Mouse (Mus musculus) ES-Bruce4 (cell line): Measurements from ENCODE around the gene 2310061I04Rik. TPM values are rescaled to one million over a fixed set of nuclear protein-coding genes. Genes with fewer than 3 reads are reported as not detected.
A peak's percentile ranks its signal among the peaks of the same experiment; 100 is the strongest.

Source experiments
- H3K27ac ChIP-seq: 2 replicates; pipeline ENCODE4 v1.5.1; 2012; ENCODE audit warnings: low read length, inconsistent platforms; ENCODE audit not compliant: insufficient read depth
- H3K27me3 ChIP-seq: 2 replicates; pipeline ENCODE4 v1.6.1; 2012; ENCODE audit warnings: mild to moderate bottlenecking, low read length, inconsistent platforms; ENCODE audit not compliant: control insufficient read depth, poor library complexity, insufficient read depth, severe bottlenecking
- H3K36me3 ChIP-seq: 2 replicates; pipeline ENCODE4 v1.6.1; 2012; ENCODE audit warnings: inconsistent platforms, mild to moderate bottlenecking, low read length, moderate library complexity; ENCODE audit not compliant: control insufficient read depth, poor library complexity, insufficient read depth, severe bottlenecking
- H3K4me1 ChIP-seq: one replicate; pipeline ENCODE4 v1.8.1; 2011; ENCODE audit warnings: low read length; ENCODE audit not compliant: control insufficient read depth, insufficient read depth
- H3K4me3 ChIP-seq: 2 replicates; pipeline ENCODE4 v1.5.1; 2011; ENCODE audit warnings: low read depth, mild to moderate bottlenecking, low read length
- H3K9ac ChIP-seq: 2 replicates; pipeline ENCODE4 v1.6.1; 2012; ENCODE audit warnings: low read depth, mild to moderate bottlenecking, inconsistent platforms; ENCODE audit not compliant: poor library complexity, severe bottlenecking
- H3K9me3 ChIP-seq: replicated peaks from 2 replicates; pipeline ENCODE4 v1.6.1; 2012; ENCODE audit warnings: mild to moderate bottlenecking, low read length, inconsistent platforms; ENCODE audit not compliant: control insufficient read depth, poor library complexity, insufficient read depth, severe bottlenecking
- CTCF ChIP-seq: IDR thresholded peaks from one replicate; pipeline ENCODE4 v1.8.1; 2011; ENCODE audit warnings: low read depth, low read length
- EP300 ChIP-seq: IDR thresholded peaks from 2 replicates; pipeline ENCODE4 v1.6.1; 2011; ENCODE audit warnings: low read depth, low read length; ENCODE audit not compliant: insufficient read depth
- POLR2A ChIP-seq: IDR thresholded peaks from one replicate; pipeline ENCODE4 v1.8.1; 2011; ENCODE audit warnings: low read length; ENCODE audit not compliant: insufficient read depth
- polyA plus RNA-seq: library from polyadenylated mRNA; stranded (reverse); fragments of >200 nt; gene quantifications from 2 replicates; pipeline ENCODE4 v1.2.4, GENCODE M21; 2011; ENCODE audit warnings: low read depth; ENCODE audit not compliant: missing spikeins, insufficient read depth, insufficient read length

2310061I04Rik gene
- polyA plus RNA-seq, 1 experiment = 58.9 TPM

DNA sequence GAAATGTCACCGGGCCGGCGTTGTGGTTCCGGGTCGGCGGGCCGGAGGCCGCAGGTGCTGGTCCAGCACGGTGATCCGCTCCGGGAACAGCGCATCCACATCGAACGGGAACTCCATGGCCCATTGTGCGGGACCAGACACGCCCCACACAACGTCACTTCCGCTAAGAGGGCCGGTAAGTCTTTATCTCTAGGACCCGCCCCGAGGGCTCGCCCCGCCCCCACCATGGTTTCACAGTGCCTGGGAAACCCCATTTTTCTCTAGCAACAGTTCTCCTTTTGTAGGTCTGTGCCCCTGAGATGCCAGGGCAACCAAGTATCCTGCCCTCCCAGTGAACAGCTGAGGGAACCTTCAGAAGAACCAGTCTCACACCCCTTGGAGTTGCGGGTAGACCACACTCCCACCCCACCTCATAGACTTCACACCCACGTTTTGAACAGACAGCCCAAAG lies 12.7 kb upstream of the 2310061I04Rik start, which contains the start of gene Atat1:
Gene Atat1 (minus strand): TSS at position 157 of the 451 bp plus-strand sequence.
- Histone ChIP-seq H3K27ac (no peak within 1 kb of the TSS; the same call in 1 of the 2 replicates), H3K36me3 (peaks cover 37% of the 10 kb centered on the region), H3K4me1 (no peaks in the 10 kb centered on the region), H3K9me3 (no peaks in the 10 kb centered on the region), H3K9ac (peak within 1 kb of the TSS; percentile 66), H3K27me3 (no peaks in the 10 kb centered on the region), H3K4me3 (peak within 1 kb of the TSS; percentile 83)
- no peak for TF ChIP-seq CTCF
- peak; percentile 68 for TF ChIP-seq POLR2A

DNA sequence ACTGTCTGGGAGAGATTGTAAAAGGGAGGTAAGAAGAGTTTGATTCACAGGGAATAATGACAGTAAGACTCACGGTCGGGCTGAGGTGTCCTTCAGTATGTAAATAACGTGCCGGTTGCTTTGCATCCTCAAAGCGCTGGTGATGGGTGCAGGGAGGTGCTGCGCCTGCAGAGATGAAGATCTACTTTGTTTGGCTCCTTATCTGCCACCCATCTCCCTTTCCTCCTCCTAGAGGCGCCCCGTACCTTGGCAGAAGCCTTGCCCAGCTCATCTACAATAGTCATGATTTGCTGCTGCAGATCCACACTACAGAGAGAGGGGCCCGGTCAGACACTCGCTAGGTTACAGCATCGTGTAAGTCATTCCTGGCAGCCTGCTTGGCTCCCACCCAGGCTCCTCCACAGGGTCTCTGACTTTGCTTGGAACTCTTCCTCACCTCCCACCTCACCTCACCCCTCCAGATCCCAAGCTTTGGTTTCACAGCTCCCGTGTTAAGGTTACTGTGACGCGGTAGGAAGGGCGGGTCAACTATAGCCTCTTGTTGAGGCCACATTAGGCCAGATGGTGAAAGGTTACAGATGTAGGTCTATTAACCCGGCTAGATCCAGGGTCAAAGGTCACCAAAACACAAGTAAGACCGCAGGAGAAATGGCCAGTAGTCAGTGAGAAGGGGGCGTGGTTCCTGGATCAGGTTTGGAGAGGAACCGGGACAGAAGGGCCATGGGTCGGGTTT lies 12.1 kb upstream of the 2310061I04Rik start:
- no peak overlapping the region; the same call in 1 of the 2 replicates for H3K27ac ChIP-seq
- TF ChIP-seq CTCF = no peak
- no peak for TF ChIP-seq EP300
- TF ChIP-seq POLR2A = no peak
- no peaks in the 10 kb centered on the region for H3K4me1 ChIP-seq
- H3K27me3 ChIP-seq = no peaks in the 10 kb centered on the region
- no peaks in the 10 kb centered on the region for H3K9me3 ChIP-seq
- H3K36me3 ChIP-seq = peaks cover 34% of the 10 kb centered on the region
- peak overlapping the region; percentile 66 for H3K9ac ChIP-seq
- peak overlapping the region; percentile 83 for H3K4me3 ChIP-seq

- no peaks in the 10 kb centered on the region for H3K9me3 ChIP-seq
- H3K9ac ChIP-seq = no peak overlapping the region
- peaks cover 21% of the 10 kb centered on the region for H3K36me3 ChIP-seq
- TF ChIP-seq EP300 (no peak), POLR2A (no peak), CTCF (no peak)
- no peak overlapping the region for H3K4me3 ChIP-seq
- no peaks in the 10 kb centered on the region for H3K27me3 ChIP-seq
- no peak overlapping the region for H3K27ac ChIP-seq
- H3K4me1 ChIP-seq = no peaks in the 10 kb centered on the region
Measured at GRCm38 (mm10) chr17:35907609-35908008, 10.4 kb upstream of the 2310061I04Rik start.

- Histone ChIP-seq H3K36me3 (peaks cover 9% of the 10 kb centered on the region), H3K9ac (no peak overlapping the region), H3K4me1 (no peaks in the 10 kb centered on the region), H3K27ac (no peak overlapping the region), H3K27me3 (no peaks in the 10 kb centered on the region), H3K9me3 (no peaks in the 10 kb centered on the region), H3K4me3 (no peak overlapping the region)
- TF ChIP-seq POLR2A (no peak), EP300 (no peak), CTCF (no peak)
Measured at GRCm38 (mm10) chr17:35905587-35905986, 8.4 kb upstream of the 2310061I04Rik start.

GRCm38 (mm10) chr17:35903992-35904355 lies 6.7 kb upstream of the 2310061I04Rik start:
- Histone ChIP-seq H3K4me3 (no peak overlapping the region), H3K27me3 (no peaks in the 10 kb centered on the region), H3K27ac (no peak overlapping the region), H3K36me3 (peaks cover 8% of the 10 kb centered on the region), H3K4me1 (no peaks in the 10 kb centered on the region), H3K9me3 (no peaks in the 10 kb centered on the region), H3K9ac (no peak overlapping the region)
- TF ChIP-seq CTCF = no peak
- no peak for TF ChIP-seq POLR2A
- no peak for TF ChIP-seq EP300

DNA sequence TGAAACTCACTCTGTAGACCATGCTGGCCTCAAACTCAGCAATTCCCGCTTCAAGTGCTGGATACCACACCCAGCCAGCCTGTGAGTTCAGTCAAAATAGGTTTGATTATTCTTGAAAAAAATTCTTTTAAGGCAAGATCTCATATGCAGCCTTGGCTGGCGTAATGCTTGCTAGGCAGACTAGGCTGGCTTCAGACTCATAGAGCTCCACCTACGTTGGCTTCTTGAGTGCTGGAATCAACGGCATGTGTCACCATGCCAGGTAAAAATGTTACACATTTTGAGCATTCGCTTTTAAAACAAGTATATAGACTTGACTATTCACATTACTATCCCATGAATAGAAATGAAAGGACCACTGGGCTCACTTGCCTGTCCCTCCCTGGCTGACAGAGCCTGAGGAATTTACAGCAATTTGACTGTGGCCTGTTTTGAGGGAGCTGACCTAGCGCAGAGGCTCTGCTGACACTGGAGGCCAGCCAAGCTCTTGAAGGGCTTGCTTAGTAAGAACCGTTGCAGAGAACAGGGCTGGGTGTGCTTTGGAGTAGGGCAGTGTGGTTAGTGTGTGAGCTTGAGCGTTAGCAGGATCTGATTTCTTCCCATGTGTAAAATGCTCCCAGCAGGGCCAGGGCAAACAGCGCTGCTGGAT lies 6.2 kb upstream of the 2310061I04Rik start:
- Histone ChIP-seq H3K4me3 (no peak overlapping the region), H3K4me1 (no peaks in the 10 kb centered on the region), H3K27ac (no peak overlapping the region), H3K9me3 (no peaks in the 10 kb centered on the region), H3K36me3 (peaks cover 8% of the 10 kb centered on the region), H3K27me3 (no peaks in the 10 kb centered on the region), H3K9ac (no peak overlapping the region)
- TF ChIP-seq EP300 = no peak
- no peak for TF ChIP-seq POLR2A
- TF ChIP-seq CTCF = no peak
